Mouse (Mus musculus) limb, embryonic 13.5 days (tissue): ENCODE results near the gene Cpe. TPM values are rescaled to one million over a fixed set of nuclear protein-coding genes. Genes with fewer than 3 reads are reported as not detected.
A peak's percentile ranks its signal among the peaks of the same experiment; 100 is the strongest.

Source experiments
- ATAC-seq: fragments of 200-750 bp; cut with Nextera tagmentation; 2 replicates; pipeline ENCODE4 v1.8.0; 2017; ENCODE audit warnings: low read depth, moderate number of reproducible peaks, moderate TSS enrichment; ENCODE audit not compliant: low FRiP score
- H3K27ac ChIP-seq: fragments of 300-500 bp; sonication (generic); 2 replicates; pipeline ENCODE4 v1.5.1; 2015; ENCODE audit warnings: inconsistent platforms, mild to moderate bottlenecking, moderate library complexity
- H3K27me3 ChIP-seq: fragments of 300-500 bp; sonication (generic); 2 replicates; pipeline ENCODE4 v1.6.1; 2015; ENCODE audit warnings: mild to moderate bottlenecking, inconsistent platforms
- H3K36me3 ChIP-seq: fragments of 300-500 bp; sonication (generic); 2 replicates; pipeline ENCODE4 v1.6.1; 2015; ENCODE audit warnings: inconsistent platforms, mild to moderate bottlenecking, moderate library complexity
- H3K4me1 ChIP-seq: fragments of 300-500 bp; sonication (generic); 2 replicates; pipeline ENCODE4 v1.6.1; 2015; ENCODE audit warnings: inconsistent platforms
- H3K4me2 ChIP-seq: fragments of 300-500 bp; sonication (generic); replicated peaks from 2 replicates; pipeline ENCODE4 v1.6.1; 2015; ENCODE audit warnings: inconsistent platforms, mild to moderate bottlenecking, moderate library complexity
- H3K4me3 ChIP-seq: fragments of 300-500 bp; sonication (generic); 2 replicates; pipeline ENCODE4 v1.5.1; 2015; ENCODE audit warnings: moderate library complexity, mild to moderate bottlenecking, inconsistent platforms
- H3K9ac ChIP-seq: fragments of 300-500 bp; sonication (generic); 2 replicates; pipeline ENCODE4 v1.6.1; 2015; ENCODE audit warnings: mild to moderate bottlenecking, inconsistent platforms
- H3K9me3 ChIP-seq: fragments of 300-500 bp; sonication (generic); 2 replicates; pipeline ENCODE4 v1.6.1; 2016; ENCODE audit warnings: inconsistent platforms
- WGBS: fragments of 180-500 bp; shearing (Covaris S2); methylation state at CpG from one replicate; pipeline ENCODE4 v1.1.7; 2015; 5-methylcytosine and 5-hydroxymethylcytosine counted together
- polyA plus RNA-seq: library from polyadenylated mRNA; unstranded; fragments of >200 nt; fragmentation: Nextera tagmentation; extraction: Ambion mirVana; gene quantifications from 2 replicates; pipeline ENCODE4 v1.2.1, GENCODE M21; 2015

Gene Cpe
- polyA plus RNA-seq, 1 experiment from 2014 or later, result 245 TPM

GRCm38 (mm10) chr8:64597042-64597970 is 95.5 kb downstream of the Cpe start:
- H3K4me1 ChIP-seq, result no peaks in the 10 kb centered on the region
- 0 out of 2 replicates have a peak, but pooled peaks have one; percentile 73 for ATAC-seq
- 42% methylated on average over 21 of the region's 21 CpGs for WGBS
- H3K27me3 ChIP-seq, result no peaks in the 10 kb centered on the region
- H3K27ac ChIP-seq, result no peak overlapping the region
- H3K4me3 ChIP-seq, result no peak overlapping the region
- H3K4me2 ChIP-seq, result no peak overlapping the region
- no peaks in the 10 kb centered on the region for H3K9me3 ChIP-seq
- no peak overlapping the region for H3K9ac ChIP-seq
- H3K36me3 ChIP-seq, result peaks cover 22% of the 10 kb centered on the region

- H3K27ac ChIP-seq, result no peak overlapping the region
- no peaks in the 10 kb centered on the region for H3K9me3 ChIP-seq
- H3K27me3 ChIP-seq, result no peaks in the 10 kb centered on the region
- no peak overlapping the region for H3K9ac ChIP-seq
- H3K4me1 ChIP-seq, result no peaks in the 10 kb centered on the region
- H3K4me2 ChIP-seq, result no peak overlapping the region
- WGBS, result 67% methylated on average over 4 of the region's 4 CpGs
- H3K4me3 ChIP-seq, result no peak overlapping the region
- peaks cover 19% of the 10 kb centered on the region for H3K36me3 ChIP-seq
- no peak for ATAC-seq
Measured at GRCm38 (mm10) chr8:64596396-64596795, 96.5 kb downstream of the Cpe start.

- no peak for ATAC-seq
- 100% methylated on average over 1 of the region's 1 CpGs for WGBS
- peaks cover 16% of the 10 kb centered on the region for H3K36me3 ChIP-seq
Measured at GRCm38 (mm10) chr8:64590456-64590855, 102.4 kb downstream of the Cpe start.

GRCm38 (mm10) chr8:64582887-64583286 is 110.0 kb downstream of the Cpe start:
- no peak overlapping the region for H3K4me2 ChIP-seq
- no peaks in the 10 kb centered on the region for H3K4me1 ChIP-seq
- WGBS, result 59% methylated on average over 3 of the region's 3 CpGs
- no peak overlapping the region for H3K4me3 ChIP-seq
- H3K27me3 ChIP-seq, result no peaks in the 10 kb centered on the region
- ATAC-seq, result no peak
- no peak overlapping the region for H3K27ac ChIP-seq
- no peaks in the 10 kb centered on the region for H3K9me3 ChIP-seq
- no peaks in the 10 kb centered on the region for H3K36me3 ChIP-seq
- no peak overlapping the region for H3K9ac ChIP-seq

More at GRCm38 (mm10) chr8:64590456-64590855, 102.4 kb downstream of the Cpe start:
- no peaks in the 10 kb centered on the region for H3K4me1 ChIP-seq
- no peak overlapping the region for H3K9ac ChIP-seq
- H3K4me2 ChIP-seq, result no peak overlapping the region
- H3K9me3 ChIP-seq, result no peaks in the 10 kb centered on the region
- no peaks in the 10 kb centered on the region for H3K27me3 ChIP-seq
- H3K27ac ChIP-seq, result no peak overlapping the region
- H3K4me3 ChIP-seq, result no peak overlapping the region

- Histone ChIP-seq H3K4me2 (no peak overlapping the region), H3K4me1 (no peaks in the 10 kb centered on the region), H3K4me3 (no peak overlapping the region), H3K9ac (no peak overlapping the region), H3K27me3 (no peaks in the 10 kb centered on the region), H3K27ac (no peak overlapping the region), H3K9me3 (no peaks in the 10 kb centered on the region), H3K36me3 (no peaks in the 10 kb centered on the region)
- WGBS, result 69% methylated on average over 8 of the region's 8 CpGs
- ATAC-seq, result no peak
Measured at GRCm38 (mm10) chr8:64578221-64578620, 114.6 kb downstream of the Cpe start.

- H3K27me3 ChIP-seq, result no peaks in the 10 kb centered on the region
- no peak overlapping the region for H3K4me3 ChIP-seq
- no peak overlapping the region for H3K27ac ChIP-seq
- no peaks in the 10 kb centered on the region for H3K4me1 ChIP-seq
- no peaks in the 10 kb centered on the region for H3K9me3 ChIP-seq
- H3K9ac ChIP-seq, result no peak overlapping the region
- ATAC-seq, result no peak
- no peaks in the 10 kb centered on the region for H3K36me3 ChIP-seq
- H3K4me2 ChIP-seq, result no peak overlapping the region
- 78% methylated on average over 9 of the region's 9 CpGs for WGBS
Measured at GRCm38 (mm10) chr8:64575001-64575400, 117.9 kb downstream of the Cpe start.

- H3K27me3 ChIP-seq, result peaks cover 34% of the 10 kb centered on the region
- peak; percentile 78; the same call in 1 of the 2 replicates for ATAC-seq
- H3K36me3 ChIP-seq, result no peaks in the 10 kb centered on the region
- H3K4me2 ChIP-seq, result no peak overlapping the region
- H3K27ac ChIP-seq, result no peak overlapping the region
- no peak overlapping the region for H3K9ac ChIP-seq
- H3K4me1 ChIP-seq, result 0 out of 2 replicates have a peak, but pooled peaks cover 4% of the 10 kb centered on the region
- 25% methylated on average over 5 of the region's 5 CpGs for WGBS
- no peak overlapping the region for H3K4me3 ChIP-seq
- peaks cover 3% of the 10 kb centered on the region; the same call in 1 of the 2 replicates for H3K9me3 ChIP-seq
Measured at GRCm38 (mm10) chr8:64548054-64548850, 144.6 kb downstream of the Cpe start.

GRCm38 (mm10) chr8:64543441-64543840 is 149.4 kb downstream of the Cpe start:
- H3K27me3 ChIP-seq, result peaks cover 14% of the 10 kb centered on the region; the same call in 1 of the 2 replicates
- 94% methylated on average over 7 of the region's 7 CpGs for WGBS
- no peak overlapping the region for H3K4me3 ChIP-seq
- no peak overlapping the region for H3K9ac ChIP-seq
- H3K27ac ChIP-seq, result no peak overlapping the region
- no peaks in the 10 kb centered on the region for H3K36me3 ChIP-seq
- H3K4me2 ChIP-seq, result no peak overlapping the region
- 0 out of 2 replicates have a peak, but pooled peaks cover 8% of the 10 kb centered on the region for H3K4me1 ChIP-seq
- ATAC-seq, result no peak
- peaks cover 14% of the 10 kb centered on the region; the same call in 1 of the 2 replicates for H3K9me3 ChIP-seq

Other genes with a start within 250 kb of the Cpe start
- gene Msmo1, start 40.7 kb upstream of the Cpe start, polyA plus RNA-seq, result 80.1 and 83.5 TPM in 2 replicates
- 8.7 and 9.8 TPM in 2 replicates for gene Klhl2, start 157.0 kb upstream of the Cpe start, polyA plus RNA-seq